Mouse (Mus musculus) frontal cortex, postnatal 25 days (tissue): ENCODE results near the gene BC051019.

Source experiments
- DNase-seq, 2 experiments: peaks; one replicate each; pipeline ENCODE4 v3.0.0; 2022; ENCODE audit warnings: low spot score in 2 of 2

BC051019 gene

DNA sequence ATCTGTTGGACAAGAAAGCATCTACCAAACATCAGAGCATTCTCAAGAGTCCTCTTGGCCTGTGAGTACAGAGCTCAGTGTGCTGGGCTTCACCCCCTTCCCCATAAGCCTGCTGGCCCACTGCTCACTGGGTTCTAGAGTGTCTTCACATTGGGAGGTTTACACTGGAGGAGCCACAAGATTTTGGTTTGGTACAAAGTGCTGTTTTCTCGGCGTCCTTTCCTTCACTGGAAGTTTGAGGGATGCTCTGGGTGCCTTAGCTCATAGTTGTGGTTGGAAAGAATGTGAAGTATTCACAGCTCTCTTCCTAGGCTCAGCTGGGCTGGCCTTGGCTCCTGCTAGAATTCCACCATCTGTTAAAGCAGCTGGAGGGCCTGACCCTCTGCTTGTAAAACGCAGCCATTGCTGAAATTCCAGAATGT lies 14.7 kb downstream of the BC051019 start:
- DNase-seq: no peak

DNA sequence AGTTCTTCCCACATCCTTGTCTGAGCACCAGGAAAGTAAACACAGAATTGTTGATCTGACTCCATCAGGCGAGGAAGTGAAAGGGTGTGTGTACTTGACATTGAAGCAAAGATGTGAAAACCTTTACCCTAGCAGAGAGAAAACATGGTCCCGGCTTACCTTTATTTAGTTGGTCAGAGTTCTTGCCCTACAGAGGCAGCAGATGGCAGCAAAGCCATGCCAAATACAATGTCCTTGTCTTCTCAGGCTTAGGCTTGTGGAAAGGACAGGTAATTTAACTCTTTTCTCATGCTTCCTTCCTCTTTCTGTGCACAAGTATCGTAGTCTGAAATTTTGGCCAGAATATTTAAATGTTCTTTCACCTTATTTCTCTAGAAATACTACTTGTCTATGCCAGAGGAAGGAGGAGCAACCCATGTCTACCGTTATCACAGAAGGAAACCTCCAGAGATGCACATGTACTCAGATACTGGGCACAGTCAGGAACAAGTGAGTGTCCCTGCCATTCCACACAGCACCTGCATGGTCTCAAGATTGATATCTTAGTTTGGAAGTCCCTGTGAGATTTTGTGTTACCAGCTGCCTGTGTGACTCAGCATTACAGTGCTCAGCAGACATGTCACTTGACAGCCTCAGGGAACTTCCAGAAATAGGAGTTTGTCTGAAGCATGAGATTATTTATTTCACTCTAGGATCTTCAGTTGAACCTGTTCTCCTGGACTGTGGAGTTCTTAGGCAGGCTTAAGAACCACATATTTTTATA lies 16.4 kb downstream of the BC051019 start:
- peak in 1 of 2 experiments; percentile 40 for DNase-seq

GRCm38 (mm10) chr7:109704461-109704860 lies 19.2 kb downstream of the BC051019 start:
- DNase-seq: no peak

- no peak for DNase-seq
Measured at GRCm38 (mm10) chr7:109704016-109704377, 19.7 kb downstream of the BC051019 start.

DNA sequence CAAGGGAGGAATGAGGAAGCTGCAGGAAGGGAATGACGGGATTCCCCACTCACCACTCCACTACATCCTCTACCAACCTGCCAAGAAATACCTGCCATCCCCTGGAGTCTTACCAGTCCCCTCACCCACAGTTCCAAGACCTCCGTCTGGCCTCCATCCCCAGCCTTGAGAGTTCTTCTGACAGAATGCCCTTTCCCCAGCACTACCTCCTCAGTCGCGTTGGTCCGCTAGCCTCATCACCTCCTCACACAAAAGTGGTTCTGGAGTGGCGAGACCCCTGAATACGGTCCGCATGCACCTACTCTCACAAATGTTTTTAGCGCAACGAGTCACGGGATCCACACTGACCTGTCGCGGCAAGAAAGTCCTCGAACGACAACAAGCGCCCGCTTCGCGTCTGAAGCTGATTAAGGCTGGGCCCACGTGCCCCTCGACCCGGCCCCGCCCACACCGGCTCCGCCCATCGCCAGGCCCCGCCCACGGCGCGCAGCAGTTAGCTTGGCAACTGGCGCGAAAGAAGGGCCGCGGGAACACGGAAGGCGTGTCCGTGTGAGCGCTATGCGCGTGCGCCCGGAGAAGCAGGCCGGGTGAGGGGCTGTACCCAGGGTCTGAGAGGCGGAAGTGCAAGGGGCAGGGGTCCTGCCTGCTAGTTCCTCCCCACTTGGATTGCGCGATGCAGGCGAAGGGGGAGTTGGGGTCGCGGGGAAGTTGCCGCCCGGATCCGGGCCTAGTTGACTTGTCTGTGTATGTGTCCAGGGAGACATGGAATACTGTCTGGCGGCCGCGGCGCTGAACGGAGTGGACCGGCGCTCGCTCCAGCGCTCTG lies 20.2 kb downstream of the BC051019 start, which contains the start of the genes St5 and Akip1:
St5 (minus strand) TSS at position 416 of the 826 bp plus-strand sequence.
Akip1 (plus strand) TSS at position 501 of the 826 bp plus-strand sequence.
- DNase-seq: peak; percentile 81 to 85

- DNase-seq: no peak
Measured at GRCm38 (mm10) chr7:109702721-109703120, 20.9 kb downstream of the BC051019 start.

DNA sequence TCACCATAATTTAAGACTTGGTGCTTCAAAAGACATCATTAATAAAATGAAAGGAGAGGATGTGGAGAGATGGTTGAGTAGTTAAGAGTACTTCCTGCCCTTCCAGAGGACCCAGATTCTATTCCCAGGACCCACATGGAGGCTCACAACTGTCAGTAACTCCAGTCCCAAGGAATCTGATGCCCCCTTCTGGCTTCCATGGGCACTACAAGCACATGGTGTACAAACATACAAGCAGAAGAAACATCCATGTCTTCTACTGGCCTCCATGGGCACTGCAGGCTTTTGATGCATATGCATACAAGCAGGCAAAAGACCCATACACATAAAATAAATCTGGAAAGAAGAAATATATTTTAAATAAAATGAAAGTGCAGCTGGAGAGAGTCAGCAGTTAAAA lies 23.4 kb downstream of the BC051019 start:
- no peak for DNase-seq

GRCm38 (mm10) chr7:109695339-109695726 lies 28.3 kb downstream of the BC051019 start:
- DNase-seq: no peak

GRCm38 (mm10) chr7:109694576-109695338 lies 28.9 kb downstream of the BC051019 start:
- DNase-seq: no peak

DNA sequence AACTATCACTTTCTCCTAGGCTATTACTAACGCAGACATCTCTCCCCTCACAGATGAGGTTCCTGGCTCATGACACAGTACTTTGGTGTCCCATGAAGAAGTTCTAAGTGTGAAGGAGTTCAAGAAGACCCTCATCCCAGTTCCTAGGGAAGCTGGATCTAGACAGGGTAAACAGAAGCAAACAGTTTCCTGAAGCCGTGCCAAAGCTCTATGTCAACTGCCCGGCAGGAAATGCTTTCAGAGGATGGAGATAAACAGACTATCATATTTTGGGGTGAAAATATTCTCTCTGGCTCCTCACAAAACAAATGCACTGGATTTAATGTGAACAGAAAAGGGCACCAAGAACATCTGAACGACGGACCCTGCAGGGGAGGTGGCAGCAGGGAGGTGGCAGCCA lies 32.7 kb downstream of the BC051019 start:
- no peak for DNase-seq

- no peak for DNase-seq
Measured at GRCm38 (mm10) chr7:109690101-109690500, 33.5 kb downstream of the BC051019 start.

GRCm38 (mm10) chr7:109686585-109687128 lies 37.0 kb downstream of the BC051019 start:
- no peak for DNase-seq

- no peak for DNase-seq
Measured at GRCm38 (mm10) chr7:109680879-109681278, 42.8 kb downstream of the BC051019 start.

DNA sequence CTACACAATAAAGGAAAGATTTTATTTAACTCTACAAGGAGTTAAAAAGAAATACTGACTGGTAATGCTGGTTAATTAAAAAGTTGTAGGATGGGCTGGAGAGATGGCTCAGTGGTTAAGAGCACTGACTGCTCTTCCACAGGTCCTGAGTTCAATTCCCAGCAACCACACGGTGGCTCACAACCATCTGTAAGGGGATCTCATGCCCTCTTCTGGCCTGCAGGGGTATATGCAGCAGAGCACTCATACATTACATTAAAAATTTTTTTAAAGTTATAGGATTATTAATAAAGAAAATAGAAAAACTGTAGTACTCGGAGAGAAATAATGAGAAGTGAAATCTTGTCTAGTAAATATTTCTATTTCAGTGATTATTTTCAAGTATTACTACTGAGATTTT lies 43.4 kb downstream of the BC051019 start:
- no peak for DNase-seq

- DNase-seq: no peak
Measured at GRCm38 (mm10) chr7:109674944-109675628, 48.6 kb downstream of the BC051019 start.

DNA sequence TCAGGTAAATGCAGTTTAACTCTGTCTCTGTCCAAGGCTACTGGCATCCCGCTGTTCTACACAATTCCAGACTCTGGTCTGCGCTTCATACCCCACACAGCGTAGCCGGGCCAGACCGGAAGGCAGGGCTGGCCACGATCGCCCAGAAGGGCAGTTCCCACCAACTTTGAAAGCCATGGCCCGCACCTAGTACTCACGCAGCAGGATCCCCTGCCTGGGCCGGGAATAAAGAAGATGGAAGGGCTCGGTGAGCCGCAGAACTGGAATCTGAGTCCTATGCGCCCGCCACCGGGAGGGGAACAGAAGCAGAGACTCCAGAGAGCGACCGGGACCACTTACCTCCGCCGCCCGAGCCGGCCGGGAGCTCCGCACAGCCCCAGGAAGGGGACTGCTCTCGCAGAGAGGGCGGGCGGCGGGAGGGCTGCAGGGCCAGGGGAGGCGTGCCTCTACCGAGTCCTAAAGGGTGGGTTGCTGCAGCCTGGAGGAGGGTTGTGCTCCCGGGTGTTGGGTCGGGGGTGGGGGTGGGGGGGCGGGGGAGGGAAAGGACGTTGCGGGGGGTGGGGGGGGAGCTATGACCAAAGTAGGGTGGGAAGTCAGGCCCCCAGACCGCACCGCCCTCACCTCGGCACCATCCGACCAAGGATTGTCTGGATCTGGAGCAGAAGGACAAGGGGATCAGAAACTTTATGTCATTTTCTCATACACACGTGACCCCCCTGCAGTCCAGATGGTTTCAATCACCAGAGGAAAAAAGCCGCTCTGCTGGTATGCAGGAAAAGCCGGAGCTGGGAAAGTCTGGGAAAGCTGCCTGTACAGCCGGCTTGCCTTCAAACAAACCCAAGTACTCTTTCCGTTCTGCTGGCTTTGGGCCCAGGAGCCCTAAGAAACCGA lies 51.8 kb downstream of the BC051019 start:
- peak; percentile 23 to 32 for DNase-seq

- DNase-seq: no peak
Measured at GRCm38 (mm10) chr7:109669426-109670170, 54.1 kb downstream of the BC051019 start.

DNA sequence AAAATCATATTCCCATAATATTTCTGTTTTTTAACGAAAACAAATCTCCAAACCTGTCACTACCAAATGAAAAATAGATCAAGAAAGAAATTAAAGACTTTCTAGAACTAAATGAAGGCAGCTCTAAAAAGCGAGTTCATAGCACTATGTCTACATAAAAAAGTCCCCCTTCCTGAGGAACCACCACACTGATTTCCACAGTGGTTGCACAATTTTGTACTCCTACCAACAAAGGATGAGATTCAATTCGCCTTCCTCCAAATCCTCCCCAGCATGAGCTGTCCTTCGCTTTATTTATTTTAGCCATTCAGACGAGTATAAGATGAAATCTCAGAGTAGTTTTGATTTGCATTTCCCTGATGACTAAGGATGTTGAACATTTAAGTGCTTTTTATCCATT lies 57.0 kb downstream of the BC051019 start:
- no peak for DNase-seq

DNA sequence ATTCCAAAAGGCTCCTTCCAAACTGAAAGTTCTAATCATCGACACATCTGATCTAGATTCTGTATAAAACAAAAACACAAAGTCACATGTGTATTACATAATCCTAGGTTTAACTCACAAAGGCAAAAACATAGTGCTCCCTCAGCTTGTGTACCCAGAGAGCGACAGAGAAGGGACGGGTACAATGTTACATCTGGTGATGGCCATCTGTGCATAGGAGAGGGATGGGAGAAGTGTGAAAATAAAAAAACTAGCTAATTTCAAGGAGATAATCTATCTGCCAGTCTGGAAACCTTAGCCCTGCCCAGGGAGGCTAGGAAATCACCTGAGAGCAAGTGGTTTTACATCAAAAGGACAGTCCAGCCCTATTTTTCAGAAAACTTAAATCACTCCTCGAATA lies 61.0 kb downstream of the BC051019 start:
- no peak for DNase-seq
